Mouse (Mus musculus) adrenal gland, postnatal 36 days (tissue): Measurements from ENCODE around the gene Tnk1. TPM values are rescaled to one million over a fixed set of nuclear protein-coding genes. Genes with fewer than 3 reads are reported as not detected.
A peak's percentile ranks its signal among the peaks of the same experiment; 100 is the strongest.

Experiments
- DNase-seq, 2 experiments: peaks; one replicate each; pipeline ENCODE4 v3.0.0; 2021; ENCODE audit warnings: mixed read lengths in 1 of 2
- total RNA-seq, 2 experiments: library from RNA; stranded (reverse); gene quantifications; 2 replicates each; pipeline ENCODE4 v1.2.3; 2021

Tnk1 gene
- total RNA-seq, 2 experiments from 2014 or later: not detected

DNA sequence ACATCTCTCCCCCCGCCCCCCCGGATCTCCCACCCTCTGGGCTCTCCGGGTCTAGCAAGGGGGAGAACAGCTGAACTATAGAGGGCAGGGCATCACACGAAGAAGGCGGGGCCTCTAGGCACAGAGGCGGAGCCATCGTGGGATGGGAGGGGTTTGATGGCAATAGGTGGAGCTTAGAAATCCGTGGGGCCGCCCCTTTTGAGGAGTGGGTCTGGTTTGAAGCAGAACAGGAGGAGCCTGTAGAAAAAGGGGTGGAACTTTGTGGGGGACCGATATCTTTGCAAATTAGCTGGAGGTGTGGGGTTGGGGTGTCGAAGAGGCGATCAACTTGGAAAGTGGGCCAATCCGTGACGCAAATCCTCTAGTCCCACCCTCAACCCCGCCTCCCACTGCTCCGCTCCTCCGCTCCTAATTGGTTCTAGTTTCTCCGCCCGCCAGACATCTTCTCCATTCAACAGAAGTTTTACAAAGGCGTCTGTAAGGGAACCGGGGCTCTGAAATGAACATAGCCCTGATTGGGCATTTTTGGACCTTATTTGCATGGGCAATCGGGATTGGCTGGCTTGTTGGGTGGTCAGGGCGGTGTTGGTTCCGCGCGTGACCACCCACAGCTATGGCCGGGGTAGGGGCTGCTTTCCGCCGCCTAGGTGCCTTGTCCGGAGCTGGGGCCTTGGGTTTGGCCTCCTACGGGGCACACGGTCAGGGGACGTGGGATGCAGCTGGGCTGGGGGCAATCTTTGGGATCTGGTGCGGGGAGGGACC, 20.4 kb downstream of the Tnk1 start, which contains the start of gene Tmem256:
Gene Tmem256, plus strand, starts transcription at position 563 of the 762 bp plus-strand sequence.
- peak; percentile 93 to 95 for DNase-seq

DNA sequence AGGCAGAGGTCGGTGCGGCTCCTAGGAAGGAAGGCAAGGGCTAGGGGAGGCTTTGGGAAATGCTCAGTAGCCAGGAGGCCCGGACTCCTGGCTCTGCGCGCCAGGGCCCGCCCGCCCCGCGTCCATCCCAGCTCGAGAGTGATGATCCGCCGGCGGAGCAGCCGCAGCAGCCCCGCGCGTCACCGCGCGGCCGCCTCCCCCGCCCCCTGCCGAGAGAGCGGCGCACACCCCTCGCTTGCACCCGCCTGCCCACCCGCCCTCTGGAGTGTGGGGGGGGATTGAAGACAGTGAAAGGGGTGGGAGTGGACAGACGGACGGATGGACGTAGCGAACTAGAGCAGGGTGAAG, 21.0 kb downstream of the Tnk1 start, which contains the start of gene Nlgn2:
Gene Nlgn2, minus strand, starts transcription at position 181 of the 348 bp plus-strand sequence.
- DNase-seq: peak; percentile 67 to 82

DNA sequence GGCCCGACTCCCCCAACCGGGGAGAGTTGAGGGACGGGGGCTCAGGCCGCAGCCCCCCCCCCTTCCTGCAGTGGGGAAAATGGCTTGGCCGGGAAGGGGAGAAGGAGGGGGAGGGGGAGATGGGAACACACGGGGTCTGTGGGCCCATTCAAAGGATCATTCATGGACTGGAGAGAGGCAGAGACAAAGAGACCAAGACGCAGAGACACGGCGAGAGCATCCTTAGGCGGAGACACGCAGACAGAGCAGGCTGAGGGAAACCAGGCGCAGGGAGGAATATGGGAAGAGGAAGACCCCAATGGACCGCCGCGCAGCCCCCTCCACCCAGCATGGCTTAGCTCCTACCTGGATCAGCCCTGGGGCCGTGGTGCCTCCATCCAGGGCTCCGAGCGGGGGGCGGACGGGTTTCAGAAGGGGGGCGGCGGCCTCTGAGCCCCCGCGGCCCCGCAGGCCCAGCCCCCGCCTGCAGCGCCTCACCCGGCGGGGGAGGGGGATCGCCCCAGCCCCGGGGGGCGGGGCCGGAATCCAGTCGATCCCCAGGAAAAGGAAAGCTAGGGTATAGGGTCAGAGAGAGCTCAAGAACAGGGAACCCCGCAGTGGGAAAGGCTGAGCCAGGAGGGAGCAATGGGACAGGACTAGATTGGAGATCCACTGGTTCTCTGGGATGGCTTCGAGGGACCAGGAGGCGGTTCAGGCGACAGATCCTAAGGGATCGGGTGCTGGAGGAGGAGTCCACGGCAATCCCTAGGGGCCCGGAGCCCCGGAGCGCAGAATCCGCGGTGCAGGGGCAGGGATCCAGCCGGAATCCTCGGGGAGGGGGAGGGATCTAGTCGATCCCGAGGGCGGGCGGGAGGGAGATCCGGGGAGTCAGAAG, 21.6 kb downstream of the Tnk1 start:
- DNase-seq: peak; percentile 20 to 64

DNA sequence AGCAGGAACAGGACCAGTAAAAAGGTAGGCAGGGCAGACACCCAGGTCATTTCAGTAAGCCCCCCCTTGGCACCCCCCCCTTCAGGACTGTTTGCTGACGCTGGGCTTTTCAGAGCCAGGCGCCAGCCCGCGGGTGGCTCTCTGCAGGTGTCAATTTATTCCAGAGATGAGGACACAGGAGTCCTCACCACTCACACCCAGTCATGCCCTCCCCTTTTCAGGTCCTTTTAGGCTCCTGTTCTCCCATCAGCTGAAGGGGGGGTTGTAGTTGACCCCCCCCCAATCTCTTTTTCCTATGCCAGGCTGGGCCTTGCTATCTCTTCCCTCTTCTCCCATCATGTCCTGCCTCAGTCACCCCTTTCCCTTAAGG, 22.6 kb downstream of the Tnk1 start:
- no peak for DNase-seq

DNA sequence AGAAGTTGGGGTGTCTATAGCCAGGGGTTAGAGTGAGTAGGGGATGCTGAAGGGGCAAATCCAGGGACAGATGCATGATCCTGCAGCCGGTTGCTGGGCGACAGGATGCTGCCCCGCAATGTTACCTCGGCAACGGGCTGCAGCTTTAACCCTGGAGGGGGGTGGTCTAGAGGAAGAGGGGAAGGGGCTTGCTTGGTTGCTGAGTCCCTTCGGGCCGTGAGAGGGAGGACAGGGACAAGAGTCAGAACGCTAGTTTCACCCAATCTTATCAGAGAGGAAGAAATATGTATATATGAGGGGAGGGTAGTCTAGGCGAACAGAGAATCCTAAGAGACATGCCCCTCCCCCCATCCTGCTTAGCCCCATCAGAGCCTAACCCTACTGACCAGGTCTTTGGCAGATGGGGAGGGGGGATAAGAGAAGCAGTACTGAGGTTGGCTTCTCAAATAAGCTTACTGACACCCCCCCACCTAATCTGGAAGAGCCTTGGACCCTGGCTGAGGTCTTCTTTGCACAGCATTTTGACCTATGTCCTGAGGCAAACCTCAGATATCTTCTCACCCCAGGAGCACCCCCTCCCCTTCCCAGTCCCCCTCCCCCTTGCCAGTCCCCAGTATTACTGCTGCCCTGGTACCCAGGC, 23.1 kb downstream of the Tnk1 start:
- no peak for DNase-seq

DNA sequence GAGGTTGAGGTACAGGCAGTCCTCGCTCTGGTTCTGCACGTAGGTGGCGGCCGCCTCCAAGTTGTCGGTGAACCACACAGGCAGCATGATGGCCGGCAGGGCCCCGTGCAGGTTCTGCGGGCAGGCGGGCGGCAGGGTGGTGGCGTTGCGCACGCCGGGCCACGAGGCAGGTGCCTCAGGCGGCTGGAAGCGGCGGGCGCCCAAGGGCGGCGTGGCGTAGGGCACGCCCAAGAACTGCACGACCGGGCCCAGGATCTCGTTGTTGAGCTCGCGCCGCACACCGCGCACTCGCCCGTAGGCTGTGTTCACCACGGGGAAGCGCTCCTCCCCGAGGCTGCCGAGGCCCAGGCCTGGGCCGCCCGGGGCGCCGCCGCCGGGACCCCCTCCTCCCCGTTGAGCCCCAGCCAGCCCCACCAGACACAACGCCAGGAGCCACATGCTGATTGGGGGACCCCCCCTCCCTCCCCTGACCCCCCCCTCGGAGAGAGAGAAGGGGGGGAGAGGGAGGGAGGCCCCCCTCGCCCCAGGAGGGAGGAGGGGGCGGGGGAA, 24.5 kb downstream of the Tnk1 start:
- peak; percentile 53 to 60 for DNase-seq

DNA sequence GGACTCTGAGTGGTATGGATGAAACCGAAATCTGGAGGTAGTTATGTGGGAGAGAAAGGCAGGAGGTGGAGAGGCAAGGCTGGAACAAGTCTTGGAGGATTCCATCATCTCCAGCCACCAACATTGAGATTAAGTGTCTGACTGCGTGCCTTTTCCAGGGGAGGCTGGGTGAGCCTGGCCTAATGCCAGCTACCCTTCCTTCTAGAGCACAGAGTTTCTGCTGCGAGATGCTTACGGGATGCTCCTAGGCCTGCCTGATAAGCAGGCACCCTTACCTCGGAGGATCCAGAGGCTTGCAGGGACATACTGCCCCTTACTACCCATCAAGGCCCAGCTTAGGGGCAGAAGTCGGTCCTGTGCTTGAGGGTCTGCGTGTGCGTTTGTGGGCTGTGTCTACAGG, 25.0 kb downstream of the Tnk1 start:
- DNase-seq: no peak

DNA sequence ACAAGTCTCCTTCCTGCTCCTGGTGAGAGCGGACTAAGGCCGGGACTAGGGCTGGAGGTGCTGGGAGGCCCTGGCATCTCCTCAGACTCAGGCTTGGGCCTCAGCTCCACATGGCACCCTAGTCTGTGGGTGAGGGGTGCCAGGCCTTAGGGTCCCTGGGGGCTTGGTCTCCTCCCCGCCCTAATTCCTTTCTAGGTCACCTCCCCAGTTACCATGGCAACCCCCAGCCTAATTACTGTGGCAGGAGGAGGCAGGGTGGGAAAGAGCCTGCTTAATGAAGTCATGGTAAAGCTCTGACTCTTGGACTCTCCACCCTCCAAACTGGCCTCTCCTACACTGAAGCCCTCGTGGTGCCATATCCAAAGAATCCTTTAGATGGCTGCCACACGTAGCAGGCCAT, 29.7 kb downstream of the Tnk1 start:
- DNase-seq: no peak

DNA sequence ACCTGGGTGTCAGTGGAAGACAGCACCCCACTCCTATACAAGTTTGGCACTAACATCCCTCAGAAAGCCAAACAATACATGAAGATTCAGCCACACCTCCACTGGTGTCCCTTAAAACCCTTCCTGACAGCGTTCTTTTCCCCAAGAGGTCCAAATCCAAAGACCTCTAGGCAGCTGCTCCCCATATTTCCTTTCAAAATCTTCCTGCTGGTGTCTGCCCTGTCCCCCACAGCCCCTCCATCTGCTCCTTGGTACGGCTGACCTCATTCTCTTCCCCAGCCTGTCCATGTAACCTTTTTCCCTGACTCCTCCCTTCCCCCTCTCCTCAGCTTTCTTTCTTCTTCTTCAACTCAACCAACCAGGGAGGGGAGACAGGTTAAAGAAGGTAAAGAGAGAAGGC, 35.1 kb downstream of the Tnk1 start:
- DNase-seq: no peak

DNA sequence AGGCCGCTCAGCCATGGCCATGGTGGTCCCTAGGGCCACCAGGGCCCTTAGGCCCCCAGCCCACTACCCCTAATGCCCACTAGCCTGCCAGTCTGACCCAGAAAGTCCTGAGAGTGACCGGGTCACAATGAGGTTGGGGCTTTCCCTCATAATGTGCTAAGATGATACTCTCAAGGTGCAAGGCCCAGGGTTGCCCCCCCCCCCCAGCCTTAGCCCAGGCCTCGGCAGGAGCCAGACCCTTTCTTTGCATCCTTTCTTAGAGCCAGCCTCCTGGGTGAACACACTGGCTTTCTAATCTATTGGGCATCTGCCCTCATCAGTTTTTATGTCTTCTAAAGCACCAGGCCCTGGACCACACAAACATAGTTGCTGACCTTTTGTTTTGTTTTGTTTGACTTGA, 36.5 kb downstream of the Tnk1 start, which contains the start of gene Spem1:
Gene Spem1, minus strand, starts transcription at position 101 of the 400 bp plus-strand sequence.
- no peak for DNase-seq

DNA sequence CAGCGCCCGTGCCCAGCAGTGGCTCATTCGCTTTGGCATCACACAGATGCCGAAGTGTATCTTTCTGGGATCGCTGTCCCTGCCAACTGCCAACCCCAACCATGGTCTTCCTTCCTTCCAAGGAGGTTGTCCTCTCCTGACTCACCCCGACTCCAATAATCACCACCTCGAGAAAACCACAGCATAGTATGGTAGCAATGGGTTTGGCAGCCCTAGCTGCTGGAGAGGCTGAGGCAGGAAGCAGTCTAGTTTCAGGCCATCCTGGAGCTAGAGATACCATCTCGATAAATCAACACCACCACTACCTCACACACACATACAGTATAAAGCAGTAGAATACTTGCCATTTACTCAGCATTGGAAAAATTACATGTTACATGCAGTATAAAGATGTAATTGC, 39.7 kb downstream of the Tnk1 start:
- no peak for DNase-seq

DNA sequence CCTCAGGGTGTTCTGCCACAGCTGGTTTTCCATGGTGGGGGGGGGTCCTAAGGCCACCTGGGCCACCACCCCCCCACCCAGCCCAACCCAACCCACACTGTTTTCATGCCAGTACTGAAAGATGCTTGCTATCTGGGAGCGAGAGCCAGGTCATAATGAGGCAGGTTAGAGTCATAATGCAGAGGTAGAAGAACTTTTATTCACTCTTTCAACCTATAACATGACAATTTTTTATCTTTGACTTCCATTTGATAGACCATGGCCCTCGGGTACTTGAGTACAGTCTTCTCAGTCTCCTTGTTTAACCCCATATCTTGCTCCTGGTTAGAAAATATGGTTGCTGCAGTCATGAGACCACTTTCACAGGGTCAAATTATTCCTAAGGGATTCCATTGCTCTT, 40.2 kb downstream of the Tnk1 start, which contains the start of gene Spem2:
Gene Spem2, minus strand, starts transcription at position 101 of the 400 bp plus-strand sequence.
- no peak for DNase-seq

DNA sequence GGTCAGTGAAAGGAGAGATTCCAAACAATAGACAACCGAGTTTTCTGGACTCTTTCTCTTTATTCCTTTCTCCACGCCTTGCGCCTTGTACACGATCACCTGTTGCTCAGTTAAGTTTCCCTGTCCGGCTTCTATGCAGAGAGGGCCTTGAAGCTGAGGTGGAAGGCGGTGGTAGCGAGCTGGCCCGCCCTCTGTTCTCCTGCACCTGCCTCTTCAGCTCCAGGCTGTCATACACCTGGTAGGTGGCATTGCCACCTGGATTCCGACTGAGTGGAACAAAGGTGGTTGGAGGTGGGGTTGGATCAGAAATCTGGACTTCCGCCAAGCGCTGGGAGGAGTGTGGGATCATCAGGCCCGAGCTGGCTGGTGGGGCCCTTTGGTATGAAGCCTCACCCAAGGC, 42.0 kb downstream of the Tnk1 start:
- DNase-seq: no peak

DNA sequence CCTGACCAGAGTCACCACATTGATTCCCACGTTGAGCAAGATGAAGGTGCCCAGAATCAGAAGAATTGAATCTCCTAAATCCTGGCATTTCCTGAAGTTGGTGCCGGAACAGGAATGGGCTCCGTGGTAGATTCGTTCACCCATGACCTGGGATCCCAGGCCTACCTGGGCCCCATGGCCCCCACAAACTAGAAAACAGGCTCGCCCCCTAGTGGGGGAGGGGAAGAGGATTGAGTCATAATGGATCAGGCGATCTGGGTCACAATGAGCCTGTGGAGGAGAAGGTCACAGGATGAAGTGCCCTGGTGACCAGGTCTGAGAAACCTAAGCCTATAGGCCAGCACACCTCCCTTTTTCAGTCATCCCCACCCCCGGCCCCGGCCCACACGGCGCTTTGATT, 43.4 kb downstream of the Tnk1 start, which contains the start of gene Gm39566:
Gene Gm39566, minus strand, starts transcription at position 144 of the 400 bp plus-strand sequence.
- DNase-seq: no peak

DNA sequence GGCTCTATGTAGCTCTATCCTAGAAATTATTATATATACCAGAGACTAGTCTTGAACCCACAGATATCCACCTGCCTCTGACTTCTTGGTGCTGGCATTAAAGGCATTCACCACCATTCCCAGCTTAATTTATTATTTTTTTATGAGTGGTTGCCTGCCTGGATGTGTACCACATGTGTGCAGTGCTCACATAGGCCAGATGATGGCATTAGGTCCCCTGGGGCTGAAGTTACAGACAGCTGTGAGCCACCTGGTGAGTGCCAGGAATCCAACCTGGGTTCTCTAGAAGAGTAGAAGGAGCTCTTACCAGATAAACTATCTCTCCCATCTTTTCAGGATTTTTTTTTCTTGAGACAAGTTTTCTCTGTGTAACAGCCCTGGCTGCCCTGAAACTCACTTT, 48.2 kb downstream of the Tnk1 start:
- no peak for DNase-seq

DNA sequence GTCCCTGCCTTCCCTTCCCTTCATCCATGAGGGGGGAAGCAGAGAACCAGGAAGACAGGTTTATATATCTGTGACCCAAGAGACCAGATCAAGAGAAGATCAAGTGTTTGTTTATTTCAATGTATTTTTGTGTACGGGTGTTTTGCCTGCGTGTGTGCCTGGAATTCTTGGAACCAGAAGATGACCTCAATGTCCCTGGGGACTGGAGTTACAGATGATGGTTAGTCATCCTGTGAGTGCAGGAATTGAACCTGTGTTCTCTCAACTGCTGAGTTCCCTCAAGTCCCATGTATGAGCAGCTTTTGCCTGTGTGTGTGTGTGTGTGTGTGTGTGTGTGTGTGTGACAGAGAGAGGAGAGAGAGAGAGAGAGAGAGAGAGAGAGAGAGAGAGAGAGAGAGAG, 50.9 kb downstream of the Tnk1 start:
- DNase-seq: no peak

DNA sequence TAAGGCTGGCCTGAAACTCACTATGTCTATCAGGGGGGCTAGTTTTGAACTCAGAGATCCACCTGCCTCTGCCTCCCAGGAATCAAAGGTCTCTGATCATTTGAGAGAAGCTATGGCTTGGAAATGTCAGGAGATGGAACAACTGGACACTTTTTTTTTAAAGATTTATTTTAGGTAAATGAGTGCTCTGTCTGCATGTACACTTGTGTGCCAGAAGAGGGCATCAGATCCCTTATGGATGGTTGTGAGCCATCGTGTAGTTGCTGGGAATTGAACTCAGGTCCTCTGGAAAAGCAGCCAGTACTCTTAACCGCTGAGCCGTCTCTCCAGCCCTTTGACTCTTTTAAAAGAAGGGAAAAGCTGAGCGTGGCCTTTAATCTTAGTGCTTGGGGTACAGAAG, 52.2 kb downstream of the Tnk1 start:
- no peak for DNase-seq

DNA sequence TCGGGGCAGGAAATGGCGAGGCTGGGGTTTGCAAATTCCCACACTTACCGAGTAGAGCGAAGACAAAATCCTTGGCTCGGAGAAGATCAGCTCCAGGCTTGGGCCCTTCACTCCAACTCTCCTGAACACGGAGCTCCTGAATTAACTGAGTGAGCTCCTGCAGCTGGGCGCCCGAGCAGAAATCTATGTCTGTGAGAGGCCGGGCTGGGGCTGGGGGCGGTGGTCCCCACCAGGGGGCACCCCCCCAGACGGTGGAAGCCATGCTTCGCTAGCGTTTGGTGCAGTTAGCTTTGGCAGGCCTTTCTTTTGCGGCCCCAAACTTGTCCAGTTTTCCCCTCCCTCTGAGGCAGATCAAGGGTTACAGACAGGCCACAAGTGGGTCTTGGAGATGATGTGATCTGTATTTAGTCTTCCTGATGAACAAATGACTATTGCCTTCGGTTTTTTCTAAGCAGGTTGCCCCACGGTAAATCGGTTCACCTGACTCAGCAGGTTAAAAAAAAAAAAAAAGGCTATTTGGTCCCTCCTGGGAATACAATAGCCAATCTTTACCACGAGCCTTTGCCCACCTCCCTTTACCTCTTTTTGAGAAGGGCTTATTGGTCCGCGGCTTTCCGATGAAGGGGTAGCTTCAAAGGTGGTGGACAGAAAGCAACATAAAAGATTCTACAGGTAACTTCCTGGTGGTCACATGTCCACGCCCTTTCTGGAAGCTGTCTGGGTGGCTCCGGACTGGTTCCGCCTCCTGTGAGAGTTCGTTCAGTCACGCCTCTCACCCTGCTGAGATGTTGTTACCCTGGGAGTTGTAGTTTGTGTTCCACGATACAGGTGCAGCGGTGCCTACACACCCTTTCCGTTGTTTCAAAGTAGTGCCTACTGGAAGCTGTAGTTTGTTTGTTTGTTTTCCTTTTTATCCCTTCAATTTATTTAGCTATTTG, 53.3 kb downstream of the Tnk1 start, which contains the start of gene Tmem102:
Gene Tmem102, minus strand, starts transcription at position 653 of the 938 bp plus-strand sequence.
- no peak for DNase-seq

DNA sequence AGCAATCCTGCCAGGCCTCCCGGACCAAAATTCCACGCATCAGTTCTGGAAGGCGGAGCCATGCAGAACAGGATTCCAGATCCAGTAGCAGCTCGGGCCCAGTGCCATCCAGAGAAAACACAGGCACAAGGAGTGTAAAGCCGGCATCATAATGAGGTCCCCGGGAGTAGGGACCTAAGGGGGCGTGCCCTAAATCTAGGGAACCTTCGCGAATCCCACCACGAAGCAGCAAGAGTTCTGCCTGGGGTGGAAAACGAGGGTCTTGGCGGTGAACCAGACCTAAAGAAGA, 53.9 kb downstream of the Tnk1 start:
- DNase-seq: peak; percentile 20 to 57

DNA sequence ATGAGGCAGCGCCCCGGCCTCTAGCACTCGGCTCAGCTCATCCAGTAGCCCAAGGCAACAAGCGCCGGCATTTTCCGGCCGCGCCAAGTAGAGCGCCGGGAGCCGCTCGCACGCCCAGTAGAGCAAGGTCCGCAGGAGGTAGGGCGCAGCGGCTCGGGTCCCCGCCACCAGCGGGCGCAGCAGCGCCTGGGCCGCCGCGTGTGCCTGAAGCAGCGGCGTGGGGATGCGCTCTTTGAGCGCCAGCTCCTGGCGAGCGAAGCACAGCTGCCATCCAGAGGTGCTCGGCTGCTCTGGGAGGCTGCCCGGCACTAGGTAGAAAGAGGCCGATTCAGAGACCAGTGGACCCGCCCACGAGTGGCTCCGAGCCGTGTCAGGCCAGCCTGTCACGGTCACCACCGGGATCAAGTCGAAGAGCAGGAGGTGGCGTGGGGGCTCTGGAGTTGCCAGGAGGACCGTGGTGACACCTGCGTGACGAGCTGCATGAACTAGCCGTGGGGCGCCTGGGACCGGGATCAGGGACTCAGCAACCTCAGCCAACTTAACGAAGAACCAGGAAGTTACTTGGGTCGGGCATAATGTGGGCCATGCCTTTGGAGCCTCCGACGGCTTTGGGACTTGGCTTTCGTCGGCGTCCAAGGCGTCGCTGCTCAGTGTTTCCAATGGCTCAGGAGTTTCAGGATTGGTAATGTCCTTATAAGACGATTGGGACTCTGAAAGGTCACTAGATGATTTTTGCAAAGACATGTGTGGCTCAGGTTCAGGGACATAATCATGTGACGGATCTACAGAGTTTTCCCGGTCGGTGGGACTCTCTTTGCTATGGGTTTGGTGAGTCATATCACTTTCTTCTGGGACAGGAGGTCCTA, 54.5 kb downstream of the Tnk1 start:
- peak; percentile 90 to 92 for DNase-seq
